Mouse (Mus musculus): ENCODE measurements around the gene Map7d2. TPM values are rescaled to one million over a fixed set of nuclear protein-coding genes. Genes with fewer than 3 reads are reported as not detected.

Gene Map7d2
- polyA plus RNA-seq, 1 experiment from 2014 or later, result 0.40 TPM

- Histone ChIP-seq H3K36me3 (ENCODE audit: control insufficient read depth, insufficient read depth, low read length) (no peaks in the 10 kb centered on the region), H3K9ac (ENCODE audit: low read depth, low read length) (no peak overlapping the region), H3K4me2 (no peak overlapping the region), H3K4me1 (ENCODE audit: control insufficient read depth, insufficient read depth, low read length) (no peaks in the 10 kb centered on the region), H3K9me3 (replicated peaks; ENCODE audit: control insufficient read depth, low read length) (no peaks in the 10 kb centered on the region), H3K27ac (ENCODE audit: low read depth, low read length) (no peak overlapping the region), H3K4me3 (ENCODE audit: low read depth, low read length) (no peak overlapping the region), H3K27me3 (ENCODE audit: control insufficient read depth, insufficient read depth, low read length) (no peaks in the 10 kb centered on the region)
- no peak for ATAC-seq (replicated peaks; ENCODE audit: insufficient number of reproducible peaks, low FRiP score, low TSS enrichment)
- 48% methylated on average over 2 of the region's 2 CpGs for WGBS (ENCODE audit: insufficient replicate concordance)
These were observed 88.8 kb downstream of the Map7d2 start for GRCm38 (mm10) chrX:159503181-159503580.

- no peak overlapping the region; the same call in 1 of the 2 replicates for H3K4me2 ChIP-seq
- no peaks in the 10 kb centered on the region for H3K36me3 ChIP-seq (ENCODE audit: control insufficient read depth, insufficient read depth, low read length)
- no peak overlapping the region for H3K27ac ChIP-seq (ENCODE audit: low read depth, low read length)
These were observed 94.1 kb downstream of the Map7d2 start for GRCm38 (mm10) chrX:159508331-159509036.

GRCm38 (mm10) chrX:159509042-159509441 is 94.7 kb downstream of the Map7d2 start:
- 74% methylated on average over 4 of the region's 4 CpGs for WGBS (ENCODE audit: insufficient replicate concordance)
- no peaks in the 10 kb centered on the region for H3K4me1 ChIP-seq (ENCODE audit: control insufficient read depth, insufficient read depth, low read length)

More at GRCm38 (mm10) chrX:159508331-159509036, 94.1 kb downstream of the Map7d2 start:
- Histone ChIP-seq H3K4me3 (ENCODE audit: low read depth, low read length) (no peak overlapping the region), H3K9ac (ENCODE audit: low read depth, low read length) (no peak overlapping the region), H3K4me1 (ENCODE audit: control insufficient read depth, insufficient read depth, low read length) (no peaks in the 10 kb centered on the region), H3K9me3 (replicated peaks; ENCODE audit: control insufficient read depth, low read length) (no peaks in the 10 kb centered on the region), H3K27me3 (ENCODE audit: control insufficient read depth, insufficient read depth, low read length) (no peaks in the 10 kb centered on the region)
- no peak for ATAC-seq (replicated peaks; ENCODE audit: insufficient number of reproducible peaks, low FRiP score, low TSS enrichment)
- WGBS (ENCODE audit: insufficient replicate concordance), result 57% methylated on average over 19 of the region's 19 CpGs

GRCm38 (mm10) chrX:159509847-159510715 is 95.7 kb downstream of the Map7d2 start:
- Histone ChIP-seq H3K4me2 (no peak overlapping the region), H3K4me1 (ENCODE audit: control insufficient read depth, insufficient read depth, low read length) (no peaks in the 10 kb centered on the region), H3K9ac (ENCODE audit: low read depth, low read length) (no peak overlapping the region), H3K27me3 (ENCODE audit: control insufficient read depth, insufficient read depth, low read length) (no peaks in the 10 kb centered on the region), H3K36me3 (ENCODE audit: control insufficient read depth, insufficient read depth, low read length) (no peaks in the 10 kb centered on the region), H3K27ac (ENCODE audit: low read depth, low read length) (no peak overlapping the region), H3K4me3 (ENCODE audit: low read depth, low read length) (no peak overlapping the region), H3K9me3 (replicated peaks; ENCODE audit: control insufficient read depth, low read length) (no peaks in the 10 kb centered on the region)
- ATAC-seq (replicated peaks; ENCODE audit: insufficient number of reproducible peaks, low FRiP score, low TSS enrichment), result no peak
- WGBS (ENCODE audit: insufficient replicate concordance), result 71% methylated on average over 19 of the region's 19 CpGs

More at GRCm38 (mm10) chrX:159509042-159509441, 94.7 kb downstream of the Map7d2 start:
- H3K27me3 ChIP-seq (ENCODE audit: control insufficient read depth, insufficient read depth, low read length), result no peaks in the 10 kb centered on the region
- no peak overlapping the region for H3K27ac ChIP-seq (ENCODE audit: low read depth, low read length)
- no peak overlapping the region for H3K4me2 ChIP-seq
- no peak for ATAC-seq (replicated peaks; ENCODE audit: insufficient number of reproducible peaks, low FRiP score, low TSS enrichment)
- H3K36me3 ChIP-seq (ENCODE audit: control insufficient read depth, insufficient read depth, low read length), result no peaks in the 10 kb centered on the region
- no peak overlapping the region for H3K4me3 ChIP-seq (ENCODE audit: low read depth, low read length)
- no peaks in the 10 kb centered on the region for H3K9me3 ChIP-seq (replicated peaks; ENCODE audit: control insufficient read depth, low read length)
- H3K9ac ChIP-seq (ENCODE audit: low read depth, low read length), result no peak overlapping the region

- 61% methylated on average over 9 of the region's 9 CpGs for WGBS (ENCODE audit: insufficient replicate concordance)
- Histone ChIP-seq H3K36me3 (ENCODE audit: control insufficient read depth, insufficient read depth, low read length) (no peaks in the 10 kb centered on the region), H3K27me3 (ENCODE audit: control insufficient read depth, insufficient read depth, low read length) (no peaks in the 10 kb centered on the region), H3K4me1 (ENCODE audit: control insufficient read depth, insufficient read depth, low read length) (no peaks in the 10 kb centered on the region), H3K9ac (ENCODE audit: low read depth, low read length) (no peak overlapping the region), H3K9me3 (replicated peaks; ENCODE audit: control insufficient read depth, low read length) (no peaks in the 10 kb centered on the region), H3K4me2 (no peak overlapping the region), H3K4me3 (ENCODE audit: low read depth, low read length) (no peak overlapping the region), H3K27ac (ENCODE audit: low read depth, low read length) (no peak overlapping the region)
- ATAC-seq (replicated peaks; ENCODE audit: insufficient number of reproducible peaks, low FRiP score, low TSS enrichment), result no peak
These were observed 96.3 kb downstream of the Map7d2 start for GRCm38 (mm10) chrX:159510716-159511051.

GRCm38 (mm10) chrX:159515599-159515998 is 101.2 kb downstream of the Map7d2 start:
- no peak for ATAC-seq (replicated peaks; ENCODE audit: insufficient number of reproducible peaks, low FRiP score, low TSS enrichment)
- H3K27ac ChIP-seq (ENCODE audit: low read depth, low read length), result no peak overlapping the region
- H3K9me3 ChIP-seq (replicated peaks; ENCODE audit: control insufficient read depth, low read length), result no peaks in the 10 kb centered on the region
- no peaks in the 10 kb centered on the region for H3K27me3 ChIP-seq (ENCODE audit: control insufficient read depth, insufficient read depth, low read length)
- H3K4me2 ChIP-seq, result no peak overlapping the region
- no peak overlapping the region for H3K9ac ChIP-seq (ENCODE audit: low read depth, low read length)
- H3K4me3 ChIP-seq (ENCODE audit: low read depth, low read length), result no peak overlapping the region
- 84% methylated on average over 6 of the region's 6 CpGs for WGBS (ENCODE audit: insufficient replicate concordance)
- no peaks in the 10 kb centered on the region for H3K36me3 ChIP-seq (ENCODE audit: control insufficient read depth, insufficient read depth, low read length)
- no peaks in the 10 kb centered on the region for H3K4me1 ChIP-seq (ENCODE audit: control insufficient read depth, insufficient read depth, low read length)

- ATAC-seq (replicated peaks; ENCODE audit: insufficient number of reproducible peaks, low FRiP score, low TSS enrichment), result no peak
- Histone ChIP-seq H3K27me3 (ENCODE audit: control insufficient read depth, insufficient read depth, low read length) (no peaks in the 10 kb centered on the region), H3K9me3 (replicated peaks; ENCODE audit: control insufficient read depth, low read length) (no peaks in the 10 kb centered on the region), H3K4me3 (ENCODE audit: low read depth, low read length) (no peak overlapping the region), H3K4me1 (ENCODE audit: control insufficient read depth, insufficient read depth, low read length) (no peaks in the 10 kb centered on the region), H3K9ac (ENCODE audit: low read depth, low read length) (no peak overlapping the region), H3K36me3 (ENCODE audit: control insufficient read depth, insufficient read depth, low read length) (no peaks in the 10 kb centered on the region), H3K4me2 (no peak overlapping the region), H3K27ac (ENCODE audit: low read depth, low read length) (no peak overlapping the region)
- 63% methylated on average over 3 of the region's 3 CpGs for WGBS (ENCODE audit: insufficient replicate concordance)
These were observed 107.4 kb downstream of the Map7d2 start for GRCm38 (mm10) chrX:159521780-159522179.

GRCm38 (mm10) chrX:159522651-159523050 is 108.3 kb downstream of the Map7d2 start:
- no peaks in the 10 kb centered on the region for H3K4me1 ChIP-seq (ENCODE audit: control insufficient read depth, insufficient read depth, low read length)
- no peaks in the 10 kb centered on the region for H3K36me3 ChIP-seq (ENCODE audit: control insufficient read depth, insufficient read depth, low read length)
- no peak overlapping the region for H3K4me2 ChIP-seq
- H3K9ac ChIP-seq (ENCODE audit: low read depth, low read length), result no peak overlapping the region
- no peaks in the 10 kb centered on the region for H3K27me3 ChIP-seq (ENCODE audit: control insufficient read depth, insufficient read depth, low read length)
- H3K4me3 ChIP-seq (ENCODE audit: low read depth, low read length), result no peak overlapping the region
- H3K9me3 ChIP-seq (replicated peaks; ENCODE audit: control insufficient read depth, low read length), result no peaks in the 10 kb centered on the region
- no peak overlapping the region for H3K27ac ChIP-seq (ENCODE audit: low read depth, low read length)
- ATAC-seq (replicated peaks; ENCODE audit: insufficient number of reproducible peaks, low FRiP score, low TSS enrichment), result no peak
- 64% methylated on average over 4 of the region's 4 CpGs for WGBS (ENCODE audit: insufficient replicate concordance)
